Mouse (Mus musculus) cortical plate, adult 2 months (tissue): ENCODE results near the gene Fabp7.

Source experiments
- CTCF ChIP-seq: fragments of 200-500 bp; IDR thresholded peaks from 2 replicates; pipeline ENCODE4 v1.5.1; 2011; ENCODE audit warnings: mild to moderate bottlenecking, control low read depth, low read length; ENCODE audit not compliant: insufficient read depth; ENCODE audit errors: extremely low read depth
- POLR2A ChIP-seq: fragments of 200-500 bp; IDR thresholded peaks from 2 replicates; pipeline ENCODE4 v1.6.1; 2011; ENCODE audit warnings: mild to moderate bottlenecking, low read length, control low read depth; ENCODE audit not compliant: insufficient read depth; ENCODE audit errors: extremely low read depth

GRCm38 (mm10) chr10:57755201-57755736, 29.4 kb upstream of the Fabp7 start:
- no peak for TF ChIP-seq CTCF
- TF ChIP-seq POLR2A, result no peak
